Mouse (Mus musculus) forebrain, embryonic 15.5 days (tissue): ENCODE results near the gene Chtop. TPM values are rescaled to one million over a fixed set of nuclear protein-coding genes. Genes with fewer than 3 reads are reported as not detected.

Experiments used
- ATAC-seq: fragments of 200-750 bp; cut with Nextera tagmentation; replicated peaks from 2 replicates; pipeline ENCODE4 v1.8.0; 2017; ENCODE audit warnings: mild to moderate bottlenecking, moderate TSS enrichment, moderate library complexity
- H3K27ac ChIP-seq: fragments of 300-500 bp; sonication (generic); replicated peaks from 2 replicates; pipeline ENCODE4 v1.5.1; 2015; ENCODE audit warnings: mild to moderate bottlenecking, inconsistent platforms
- H3K27me3 ChIP-seq: fragments of 300-500 bp; sonication (generic); 2 replicates; pipeline ENCODE4 v1.6.1; 2015; ENCODE audit warnings: inconsistent platforms
- H3K36me3 ChIP-seq: fragments of 300-500 bp; sonication (generic); 2 replicates; pipeline ENCODE4 v1.6.1; 2015; ENCODE audit warnings: mild to moderate bottlenecking, inconsistent platforms
- H3K4me1 ChIP-seq: fragments of 300-500 bp; sonication (generic); 2 replicates; pipeline ENCODE4 v1.6.1; 2015; ENCODE audit warnings: inconsistent platforms
- H3K4me2 ChIP-seq: fragments of 300-500 bp; sonication (generic); replicated peaks from 2 replicates; pipeline ENCODE4 v1.6.1; 2015; ENCODE audit warnings: mild to moderate bottlenecking, inconsistent platforms
- H3K4me3 ChIP-seq: fragments of 300-500 bp; sonication (generic); 2 replicates; pipeline ENCODE4 v1.5.1; 2015; ENCODE audit warnings: mild to moderate bottlenecking, inconsistent platforms
- H3K9ac ChIP-seq: fragments of 300-500 bp; sonication (generic); replicated peaks from 2 replicates; pipeline ENCODE4 v1.6.1; 2015; ENCODE audit warnings: mild to moderate bottlenecking, inconsistent platforms
- H3K9me3 ChIP-seq: fragments of 300-500 bp; sonication (generic); 2 replicates; pipeline ENCODE4 v1.6.1; 2016; ENCODE audit warnings: inconsistent platforms
- WGBS: fragments of 180-500 bp; shearing (Covaris S2); methylation state at CpG from one replicate; pipeline ENCODE4 v1.1.7; 2015; ENCODE audit warnings: mixed read lengths; 5-methylcytosine and 5-hydroxymethylcytosine counted together
- polyA plus RNA-seq: library from polyadenylated mRNA; unstranded; fragments of >200 nt; fragmentation: Nextera tagmentation; extraction: Ambion mirVana; gene quantifications from 2 replicates; pipeline ENCODE4 v1.2.1, GENCODE M21; 2015

Gene Chtop
- polyA plus RNA-seq, 1 experiment from 2014 or later: 219 TPM

GRCm38 (mm10) chr3:90475151-90475830 lies 34.0 kb downstream of the Chtop start:
- Histone ChIP-seq H3K9ac (no peak overlapping the region), H3K27ac (no peak overlapping the region), H3K4me2 (peak overlapping the region; percentile 30), H3K27me3 (no peaks in the 10 kb centered on the region), H3K36me3 (peaks cover 22% of the 10 kb centered on the region), H3K4me1 (peaks cover 15% of the 10 kb centered on the region), H3K4me3 (peak overlapping the region; percentile 98), H3K9me3 (no peaks in the 10 kb centered on the region)
- WGBS: 42% methylated on average over 16 of the region's 16 CpGs
- ATAC-seq: peak; percentile 39

- Histone ChIP-seq H3K27me3 (peaks cover 3% of the 10 kb centered on the region; the same call in 1 of the 2 replicates), H3K4me1 (peaks cover 6% of the 10 kb centered on the region), H3K36me3 (0 out of 2 replicates have a peak, but pooled peaks cover under 1% of the 10 kb centered on the region), H3K27ac (no peak overlapping the region), H3K9ac (no peak overlapping the region), H3K4me2 (no peak overlapping the region), H3K4me3 (no peak overlapping the region), H3K9me3 (no peaks in the 10 kb centered on the region)
- no peak for ATAC-seq
- WGBS: 28% methylated on average over 3 of the region's 3 CpGs
Measured at GRCm38 (mm10) chr3:90472213-90472612, 37.1 kb downstream of the Chtop start.

GRCm38 (mm10) chr3:90467618-90468300 lies 41.5 kb downstream of the Chtop start:
- Histone ChIP-seq H3K9me3 (no peaks in the 10 kb centered on the region), H3K36me3 (no peaks in the 10 kb centered on the region), H3K4me2 (no peak overlapping the region), H3K4me1 (peaks cover 17% of the 10 kb centered on the region), H3K27me3 (peaks cover 37% of the 10 kb centered on the region), H3K27ac (no peak overlapping the region), H3K4me3 (no peak overlapping the region), H3K9ac (no peak overlapping the region)
- no peak for ATAC-seq
- 92% methylated on average over 10 of the region's 10 CpGs for WGBS

- H3K27me3 ChIP-seq: peaks cover 46% of the 10 kb centered on the region
- 0% methylated on average over 15 of the region's 15 CpGs for whole genome bisulfite sequencing
- peak overlapping the region; percentile 50 for H3K9ac ChIP-seq
- H3K9me3 ChIP-seq: no peaks in the 10 kb centered on the region
- H3K4me3 ChIP-seq: peak overlapping the region; percentile 56
- H3K4me1 ChIP-seq: peaks cover 17% of the 10 kb centered on the region
- H3K4me2 ChIP-seq: peak overlapping the region; percentile 98
- no peak overlapping the region for H3K27ac ChIP-seq
- ATAC-seq: peak; percentile 39
- H3K36me3 ChIP-seq: no peaks in the 10 kb centered on the region
Measured at GRCm38 (mm10) chr3:90466311-90466766, 43.0 kb downstream of the Chtop start.

GRCm38 (mm10) chr3:90465686-90466310 lies 43.5 kb downstream of the Chtop start, which contains the start of gene Npr1:
Gene Npr1 (minus strand): TSS chr3:90465866.
- H3K9ac ChIP-seq: peak within 1 kb of the TSS; percentile 50
- whole genome bisulfite sequencing: 2% methylated on average over 34 of the region's 49 CpGs
- H3K27me3 ChIP-seq: peaks cover 46% of the 10 kb centered on the region
- H3K4me1 ChIP-seq: peaks cover 17% of the 10 kb centered on the region
- H3K9me3 ChIP-seq: no peaks in the 10 kb centered on the region
- H3K36me3 ChIP-seq: no peaks in the 10 kb centered on the region
- peak within 1 kb of the TSS; percentile 98 for H3K4me2 ChIP-seq
- peak; percentile 49 for ATAC-seq
- no peak within 1 kb of the TSS for H3K27ac ChIP-seq
- peak within 1 kb of the TSS; percentile 56 for H3K4me3 ChIP-seq

- no peaks in the 10 kb centered on the region for H3K36me3 ChIP-seq
- peaks cover 46% of the 10 kb centered on the region for H3K27me3 ChIP-seq
Measured at GRCm38 (mm10) chr3:90465081-90465685, 44.1 kb downstream of the Chtop start.

GRCm38 (mm10) chr3:90464552-90465080 lies 44.7 kb downstream of the Chtop start:
- 14% methylated on average over 37 of the region's 37 CpGs for WGBS
- Histone ChIP-seq H3K27ac (no peak overlapping the region), H3K36me3 (no peaks in the 10 kb centered on the region), H3K9me3 (no peaks in the 10 kb centered on the region), H3K9ac (no peak overlapping the region), H3K27me3 (peaks cover 46% of the 10 kb centered on the region), H3K4me1 (peaks cover 17% of the 10 kb centered on the region), H3K4me2 (peak overlapping the region; percentile 98), H3K4me3 (peak overlapping the region; percentile 56)
- ATAC-seq: no peak; the same call in 1 of the 2 replicates

More at GRCm38 (mm10) chr3:90465081-90465685, 44.1 kb downstream of the Chtop start:
- peaks cover 17% of the 10 kb centered on the region for H3K4me1 ChIP-seq
- under 1% methylated on average over 75 of the region's 75 CpGs for WGBS
- H3K9ac ChIP-seq: peak overlapping the region; percentile 50; the same call in 1 of the 2 replicates
- peak overlapping the region; percentile 56 for H3K4me3 ChIP-seq
- no peaks in the 10 kb centered on the region for H3K9me3 ChIP-seq
- no peak overlapping the region for H3K27ac ChIP-seq
- ATAC-seq: peak; percentile 34
- H3K4me2 ChIP-seq: peak overlapping the region; percentile 98

GRCm38 (mm10) chr3:90462579-90462978 lies 46.7 kb downstream of the Chtop start:
- Histone ChIP-seq H3K9ac (no peak overlapping the region), H3K4me2 (no peak overlapping the region), H3K9me3 (no peaks in the 10 kb centered on the region), H3K27me3 (peaks cover 43% of the 10 kb centered on the region), H3K4me1 (peaks cover 17% of the 10 kb centered on the region), H3K36me3 (no peaks in the 10 kb centered on the region), H3K27ac (no peak overlapping the region), H3K4me3 (no peak overlapping the region)
- 26% methylated on average over 7 of the region's 7 CpGs for whole genome bisulfite sequencing
- no peak for ATAC-seq

- Histone ChIP-seq H3K4me1 (peaks cover 17% of the 10 kb centered on the region), H3K4me3 (no peak overlapping the region), H3K9me3 (no peaks in the 10 kb centered on the region), H3K9ac (no peak overlapping the region), H3K4me2 (no peak overlapping the region), H3K27me3 (peaks cover 43% of the 10 kb centered on the region), H3K27ac (no peak overlapping the region), H3K36me3 (no peaks in the 10 kb centered on the region)
- ATAC-seq: no peak
- 88% methylated on average over 3 of the region's 3 CpGs for WGBS
Measured at GRCm38 (mm10) chr3:90461935-90462334, 47.4 kb downstream of the Chtop start.

GRCm38 (mm10) chr3:90460315-90460714 lies 49.0 kb downstream of the Chtop start:
- WGBS: 78% methylated on average over 5 of the region's 5 CpGs
- Histone ChIP-seq H3K27me3 (peaks cover 32% of the 10 kb centered on the region), H3K4me1 (peaks cover 5% of the 10 kb centered on the region), H3K36me3 (no peaks in the 10 kb centered on the region), H3K9ac (no peak overlapping the region), H3K9me3 (no peaks in the 10 kb centered on the region), H3K4me2 (no peak overlapping the region), H3K4me3 (no peak overlapping the region), H3K27ac (no peak overlapping the region)
- no peak for ATAC-seq

GRCm38 (mm10) chr3:90459727-90460126 lies 49.6 kb downstream of the Chtop start:
- no peak for ATAC-seq
- no peak overlapping the region for H3K27ac ChIP-seq
- WGBS: 78% methylated on average over 9 of the region's 9 CpGs
- no peak overlapping the region for H3K4me2 ChIP-seq
- no peaks in the 10 kb centered on the region for H3K9me3 ChIP-seq
- no peaks in the 10 kb centered on the region for H3K4me1 ChIP-seq
- no peaks in the 10 kb centered on the region for H3K36me3 ChIP-seq
- no peak overlapping the region for H3K9ac ChIP-seq
- H3K4me3 ChIP-seq: no peak overlapping the region
- H3K27me3 ChIP-seq: peaks cover 27% of the 10 kb centered on the region
